Mouse (Mus musculus) heart, embryonic 14.5 days (tissue): ENCODE results near the gene Dgkd. TPM values are rescaled to one million over a fixed set of nuclear protein-coding genes. Genes with fewer than 3 reads are reported as not detected.

Experiments
- ATAC-seq: fragments of 200-750 bp; cut with Nextera tagmentation; 2 replicates; pipeline ENCODE4 v1.8.0; 2017; ENCODE audit warnings: low read depth, moderate TSS enrichment; ENCODE audit not compliant: insufficient number of reproducible peaks, insufficient read depth, low FRiP score
- H3K27ac ChIP-seq, 2 experiments: fragments of 200-500 bp in 1 of 2; fragments of 300-500 bp in 1 of 2; sonication (generic) in 1 of 2; replicated peaks in 1 of 2; 2 replicates each; pipeline ENCODE4 v1.5.1; 2012 to 2014; ENCODE audit warnings: low read depth in 2 of 2, low read length in 2 of 2, control low read depth in 1 of 2, mild to moderate bottlenecking in 1 of 2, mixed read lengths in 1 of 2; ENCODE audit not compliant: control insufficient read depth in 1 of 2, insufficient read depth in 1 of 2
- H3K27me3 ChIP-seq: fragments of 300-500 bp; sonication (generic); 2 replicates; pipeline ENCODE4 v1.6.1; 2014; ENCODE audit warnings: mild to moderate bottlenecking, low read length, control low read depth; ENCODE audit not compliant: control insufficient read depth, insufficient read depth
- H3K36me3 ChIP-seq: fragments of 300-500 bp; sonication (generic); 2 replicates; pipeline ENCODE4 v1.6.1; 2014; ENCODE audit warnings: mild to moderate bottlenecking, control low read depth, low read length, mixed read lengths; ENCODE audit not compliant: control insufficient read depth, insufficient read depth
- H3K4me1 ChIP-seq, 2 experiments: fragments of 200-500 bp in 1 of 2; fragments of 300-500 bp in 1 of 2; sonication (generic) in 1 of 2; 2 replicates each; pipeline ENCODE4 v1.6.1; 2012 to 2014; ENCODE audit warnings: low read length in 2 of 2, control low read depth in 1 of 2, mixed read lengths in 1 of 2; ENCODE audit not compliant: control insufficient read depth in 2 of 2, insufficient read depth in 2 of 2
- H3K4me2 ChIP-seq: fragments of 300-500 bp; sonication (generic); 2 replicates; pipeline ENCODE4 v1.6.1; 2014; ENCODE audit warnings: mild to moderate bottlenecking, low read length
- H3K4me3 ChIP-seq, 2 experiments: fragments of 200-500 bp in 1 of 2; fragments of 300-500 bp in 1 of 2; sonication (generic) in 1 of 2; 2 replicates each; pipeline ENCODE4 v1.5.1; 2012 to 2014; ENCODE audit warnings: low read length in 2 of 2, mild to moderate bottlenecking in 2 of 2, control low read depth in 1 of 2, low read depth in 1 of 2, moderate library complexity in 1 of 2; ENCODE audit not compliant: control insufficient read depth in 1 of 2, insufficient read depth in 1 of 2
- H3K9ac ChIP-seq: fragments of 300-500 bp; sonication (generic); 2 replicates; pipeline ENCODE4 v1.6.1; 2014; ENCODE audit warnings: mild to moderate bottlenecking, low read length
- H3K9me3 ChIP-seq: fragments of 300-500 bp; sonication (generic); 2 replicates; pipeline ENCODE4 v1.6.1; 2016; ENCODE audit warnings: low read length, control low read depth; ENCODE audit not compliant: control insufficient read depth
- WGBS: fragments of 180-500 bp; shearing (Covaris S2); extraction: QIAGEN DNeasy Blood & Tissue Kit; methylation state at CpG from one replicate; pipeline ENCODE4 v1.1.7; 2014; 5-methylcytosine and 5-hydroxymethylcytosine counted together
- polyA plus RNA-seq: library from polyadenylated mRNA; unstranded; fragments of >200 nt; fragmentation: Nextera tagmentation; extraction: Ambion mirVana; gene quantifications from 2 replicates; pipeline ENCODE4 v1.2.1, GENCODE M21; 2014

The Dgkd gene
- polyA plus RNA-seq, 1 experiment from 2014 or later: 24.7 TPM

DNA sequence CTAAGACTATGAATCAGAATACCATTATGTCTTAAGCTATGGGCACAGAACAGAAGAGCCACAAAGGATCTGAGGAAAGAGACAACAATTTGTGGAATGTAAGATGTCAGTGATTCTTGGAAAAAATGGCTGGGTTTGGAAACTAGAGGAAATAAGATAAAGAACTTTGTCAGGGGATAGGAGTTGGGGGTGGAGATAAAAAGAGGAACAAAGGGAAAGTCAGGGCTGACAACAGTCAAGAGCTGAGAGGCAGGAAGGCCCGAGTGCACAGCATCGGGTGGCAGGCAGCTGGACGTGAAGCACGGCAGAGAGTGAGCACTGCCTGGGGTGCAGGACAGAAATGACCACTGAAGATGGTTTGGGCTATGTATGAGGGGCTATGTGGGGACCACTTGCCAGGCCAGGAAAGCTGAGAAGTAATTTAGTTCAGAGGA lies 106.9 kb downstream of the Dgkd start:
- 15% methylated on average over 4 of the region's 4 CpGs for WGBS

GRCm38 (mm10) chr1:87960752-87961151 lies 107.7 kb downstream of the Dgkd start:
- H3K36me3 ChIP-seq: peaks cover 90% of the 10 kb centered on the region

More for the DNA sequence above, 106.9 kb downstream of the Dgkd start:
- no peak overlapping the region for H3K9ac ChIP-seq
- peak overlapping the region; percentile 4 to 42; a peak in 2 of 4 replicates for H3K27ac ChIP-seq
- no peak for ATAC-seq
- H3K4me1 ChIP-seq: peaks cover 0 to 10% of the 10 kb centered on the region in 2 experiments; a peak in 1 of 4 replicates
- H3K4me2 ChIP-seq: no peak overlapping the region
- peaks cover 90% of the 10 kb centered on the region for H3K36me3 ChIP-seq
- H3K27me3 ChIP-seq: no peaks in the 10 kb centered on the region
- H3K4me3 ChIP-seq: no peak overlapping the region
- no peaks in the 10 kb centered on the region for H3K9me3 ChIP-seq

DNA sequence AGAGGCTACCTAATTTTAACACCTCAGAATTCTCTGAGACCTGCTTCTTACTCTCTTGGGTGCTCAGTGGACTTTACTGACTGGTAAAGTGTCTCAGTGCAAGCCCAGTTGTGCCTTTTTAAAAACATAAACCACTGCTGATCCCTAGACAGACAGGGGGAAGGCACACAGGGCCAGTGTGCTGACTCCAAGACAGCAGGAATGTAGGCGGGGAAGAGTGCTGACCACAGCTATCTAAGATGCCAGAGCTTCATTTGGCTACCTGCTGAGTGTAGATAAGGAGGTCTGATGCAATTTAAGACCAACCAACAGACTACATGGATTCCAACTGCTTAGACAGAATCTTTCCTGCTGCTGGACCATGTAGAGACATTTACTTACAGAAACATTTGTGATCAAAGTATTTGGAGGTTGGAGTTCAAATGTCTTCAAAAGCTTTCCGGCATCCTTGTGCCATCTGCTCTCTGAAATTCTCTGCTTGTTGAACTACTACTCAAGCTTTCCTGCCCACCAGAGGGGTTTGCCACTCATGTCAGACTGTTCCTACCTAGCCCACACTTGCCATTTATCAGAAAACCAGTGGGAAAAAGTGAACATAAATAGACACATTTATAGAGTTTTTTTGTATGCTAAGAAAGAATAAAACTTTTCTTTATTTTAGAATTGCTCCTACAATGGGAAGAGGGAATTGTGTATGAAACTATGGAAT lies 108.5 kb downstream of the Dgkd start:
- H3K27ac ChIP-seq: no peak overlapping the region
- no peak overlapping the region for H3K9ac ChIP-seq
- H3K4me3 ChIP-seq: no peak overlapping the region
- peaks cover 90% of the 10 kb centered on the region for H3K36me3 ChIP-seq
- 51% methylated on average over 2 of the region's 2 CpGs for WGBS
- no peak for ATAC-seq
- H3K27me3 ChIP-seq: no peaks in the 10 kb centered on the region
- H3K4me2 ChIP-seq: no peak overlapping the region
- H3K9me3 ChIP-seq: no peaks in the 10 kb centered on the region
- peaks cover 0 to 10% of the 10 kb centered on the region in 2 experiments; a peak in 1 of 4 replicates for H3K4me1 ChIP-seq

More at GRCm38 (mm10) chr1:87960752-87961151, 107.7 kb downstream of the Dgkd start:
- no peaks in the 10 kb centered on the region for H3K27me3 ChIP-seq
- H3K27ac ChIP-seq: no peak overlapping the region
- ATAC-seq: no peak
- no peak overlapping the region for H3K4me2 ChIP-seq
- 87% methylated on average over 4 of the region's 4 CpGs for WGBS
- no peak overlapping the region for H3K4me3 ChIP-seq
- H3K4me1 ChIP-seq: peaks cover 0 to 10% of the 10 kb centered on the region in 2 experiments; a peak in 1 of 4 replicates
- H3K9ac ChIP-seq: no peak overlapping the region
- H3K9me3 ChIP-seq: no peaks in the 10 kb centered on the region

- Histone ChIP-seq H3K9me3 (no peaks in the 10 kb centered on the region), H3K9ac (no peak overlapping the region), H3K4me1 (no peaks in the 10 kb centered on the region), H3K27me3 (no peaks in the 10 kb centered on the region), H3K27ac (no peak overlapping the region), H3K4me2 (no peak overlapping the region), H3K36me3 (peaks cover 72% of the 10 kb centered on the region), H3K4me3 (no peak overlapping the region)
- no peak for ATAC-seq
- 77% methylated on average over 4 of the region's 4 CpGs for WGBS
Measured at GRCm38 (mm10) chr1:87970381-87970780, 117.3 kb downstream of the Dgkd start.

DNA sequence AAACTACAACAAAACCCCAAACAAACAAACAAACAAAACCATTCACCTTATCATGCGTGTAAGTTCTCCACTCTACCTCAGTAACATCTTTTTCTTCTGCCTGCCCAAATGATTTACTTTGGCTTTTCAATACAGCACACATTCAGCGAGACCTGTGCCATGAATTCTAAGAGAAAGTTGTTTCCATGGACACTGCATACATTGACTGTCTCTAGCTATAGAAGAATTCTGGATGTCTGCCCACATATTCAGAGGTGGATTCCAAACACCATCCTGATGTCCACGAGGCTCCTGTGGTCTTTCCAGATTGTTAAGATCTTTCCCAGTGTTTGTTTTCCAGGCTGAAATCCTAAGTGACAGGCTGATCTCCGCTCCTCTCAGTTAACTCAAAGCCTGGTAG lies 129.2 kb downstream of the Dgkd start:
- Histone ChIP-seq H3K4me1 (no peaks in the 10 kb centered on the region), H3K36me3 (peaks cover 97% of the 10 kb centered on the region), H3K27ac (no peak overlapping the region), H3K27me3 (no peaks in the 10 kb centered on the region), H3K9ac (no peak overlapping the region), H3K4me2 (no peak overlapping the region), H3K9me3 (no peaks in the 10 kb centered on the region), H3K4me3 (no peak overlapping the region)
- WGBS: 80% methylated on average over 4 of the region's 4 CpGs
- ATAC-seq: no peak

DNA sequence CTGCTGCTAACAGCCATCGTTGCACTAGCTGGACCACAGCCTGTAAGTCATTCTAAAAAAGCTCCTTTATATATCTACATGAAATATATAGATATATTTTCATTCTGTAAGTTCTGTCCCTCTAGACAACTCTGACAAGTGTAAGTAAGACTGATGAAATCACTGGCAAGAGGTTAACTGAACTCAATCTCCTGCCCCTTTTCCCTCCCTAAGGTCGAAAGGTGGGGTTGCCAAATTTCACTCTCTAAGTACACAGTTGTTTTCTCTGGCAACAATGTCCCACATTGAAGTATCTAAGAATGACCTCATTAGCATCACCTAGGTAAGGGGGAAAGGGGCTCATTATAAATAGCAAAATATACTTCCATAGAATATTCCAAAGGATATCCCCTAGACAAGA lies 139.6 kb downstream of the Dgkd start:
- Histone ChIP-seq H3K9me3 (no peaks in the 10 kb centered on the region), H3K4me3 (no peak overlapping the region), H3K27ac (no peak overlapping the region), H3K4me1 (no peaks in the 10 kb centered on the region), H3K36me3 (peaks cover 96% of the 10 kb centered on the region), H3K9ac (no peak overlapping the region), H3K27me3 (no peaks in the 10 kb centered on the region), H3K4me2 (no peak overlapping the region)
- no peak for ATAC-seq
- 94% methylated on average over 2 of the region's 2 CpGs for WGBS
